Mouse (Mus musculus) lung, postnatal 0 days (tissue): Measurements from ENCODE around the gene Ercc6l2. TPM values are rescaled to one million over a fixed set of nuclear protein-coding genes. Genes with fewer than 3 reads are reported as not detected.
A peak's percentile ranks its signal among the peaks of the same experiment; 100 is the strongest.

ENCODE experiments used
- ATAC-seq: fragments of 200-750 bp; cut with Nextera tagmentation; 2 replicates; pipeline ENCODE4 v1.8.0; 2017; ENCODE audit warnings: moderate library complexity
- DNase-seq: peaks from one replicate; pipeline ENCODE4 v3.0.0-alpha.2; 2016; ENCODE audit warnings: low spot score
- H3K27ac ChIP-seq: fragments of 300-500 bp; sonication (generic); 2 replicates; pipeline ENCODE4 v1.5.1; 2014; ENCODE audit warnings: antibody characterized with exemption, mild to moderate bottlenecking, low read length, mixed read lengths
- H3K27me3 ChIP-seq: fragments of 300-500 bp; sonication (generic); replicated peaks from 2 replicates; pipeline ENCODE4 v1.6.1; 2014; ENCODE audit warnings: low read length, mixed read lengths; ENCODE audit not compliant: insufficient read depth
- H3K36me3 ChIP-seq: fragments of 300-500 bp; sonication (generic); 2 replicates; pipeline ENCODE4 v1.6.1; 2014; ENCODE audit warnings: low read length, mixed read lengths; ENCODE audit not compliant: insufficient read depth
- H3K4me1 ChIP-seq: fragments of 300-500 bp; sonication (generic); 2 replicates; pipeline ENCODE4 v1.6.1; 2014; ENCODE audit warnings: antibody characterized with exemption, low read depth, low read length, mixed read lengths; ENCODE audit not compliant: insufficient read depth
- H3K4me2 ChIP-seq: fragments of 300-500 bp; sonication (generic); replicated peaks from 2 replicates; pipeline ENCODE4 v1.6.1; 2014; ENCODE audit warnings: low read depth, mild to moderate bottlenecking, low read length, moderate library complexity, mixed read lengths
- H3K4me3 ChIP-seq: fragments of 300-500 bp; sonication (generic); 2 replicates; pipeline ENCODE4 v1.5.1; 2014; ENCODE audit warnings: low read depth, low read length
- H3K9ac ChIP-seq: fragments of 300-500 bp; sonication (generic); replicated peaks from 2 replicates; pipeline ENCODE4 v1.6.1; 2014; ENCODE audit warnings: low read depth, mild to moderate bottlenecking
- H3K9me3 ChIP-seq: fragments of 300-500 bp; sonication (generic); 2 replicates; pipeline ENCODE4 v1.6.1; 2016; ENCODE audit warnings: low read length, mixed read lengths
- CTCF ChIP-seq: IDR thresholded peaks from 2 replicates; pipeline ENCODE4 v1.5.1; 2016; ENCODE audit warnings: antibody characterized with exemption, mild to moderate bottlenecking
- EP300 ChIP-seq: IDR thresholded peaks from 2 replicates; pipeline ENCODE4 v1.6.1; 2016; ENCODE audit warnings: antibody characterized with exemption, mild to moderate bottlenecking, control low read depth
- WGBS: fragments of 180-500 bp; shearing (Covaris S2); extraction: QIAGEN DNeasy Blood & Tissue Kit; methylation state at CpG from one replicate; pipeline ENCODE4 v1.1.7; 2014; 5-methylcytosine and 5-hydroxymethylcytosine counted together
- polyA plus RNA-seq: library from polyadenylated mRNA; unstranded; fragments of >200 nt; fragmentation: Nextera tagmentation; extraction: Ambion mirVana; gene quantifications from 2 replicates; pipeline ENCODE4 v1.2.1, GENCODE M21; 2015

Gene Ercc6l2
- polyA plus RNA-seq, 1 experiment from 2014 or later: 11.1 TPM

- Histone ChIP-seq H3K9me3 (no peaks in the 10 kb centered on the region), H3K4me2 (peak overlapping the region; percentile 69), H3K4me1 (peaks cover 11% of the 10 kb centered on the region; the same call in 1 of the 2 replicates), H3K9ac (peak overlapping the region; percentile 1; the same call in 1 of the 2 replicates), H3K27ac (no peak overlapping the region), H3K27me3 (no peaks in the 10 kb centered on the region), H3K36me3 (no peaks in the 10 kb centered on the region), H3K4me3 (peak overlapping the region; percentile 29)
- peak; percentile 76 for DNase-seq
- peak; percentile 61 for ATAC-seq
- WGBS: 4% methylated on average over 17 of the region's 17 CpGs
- TF ChIP-seq EP300: no peak
- TF ChIP-seq CTCF: peak; percentile 67
Measured at GRCm38 (mm10) chr13:63901303-63901713, 86.3 kb downstream of the Ercc6l2 start.

GRCm38 (mm10) chr13:63901714-63902597 lies 86.9 kb downstream of the Ercc6l2 start:
- Histone ChIP-seq H3K36me3 (no peaks in the 10 kb centered on the region), H3K4me3 (peak overlapping the region; percentile 29)
- peak; percentile 48 for DNase-seq

GRCm38 (mm10) chr13:63906516-63906915 lies 91.5 kb downstream of the Ercc6l2 start:
- Histone ChIP-seq H3K9ac (no peak overlapping the region), H3K4me1 (peaks cover 10% of the 10 kb centered on the region; the same call in 1 of the 2 replicates), H3K27me3 (no peaks in the 10 kb centered on the region), H3K9me3 (no peaks in the 10 kb centered on the region), H3K36me3 (no peaks in the 10 kb centered on the region), H3K4me3 (no peak overlapping the region), H3K27ac (no peak overlapping the region), H3K4me2 (no peak overlapping the region)
- ATAC-seq (peak; percentile 88), DNase-seq (peak; percentile 80)
- 48% methylated on average over 4 of the region's 4 CpGs for WGBS
- TF ChIP-seq EP300 (no peak), CTCF (no peak)

More at GRCm38 (mm10) chr13:63901714-63902597, 86.9 kb downstream of the Ercc6l2 start:
- TF ChIP-seq CTCF: no peak
- H3K27me3 ChIP-seq: no peaks in the 10 kb centered on the region
- peak overlapping the region; percentile 1; the same call in 1 of the 2 replicates for H3K9ac ChIP-seq
- H3K4me2 ChIP-seq: peak overlapping the region; percentile 69
- 13% methylated on average over 28 of the region's 28 CpGs for WGBS
- ATAC-seq: peak; percentile 57
- no peak overlapping the region for H3K27ac ChIP-seq
- no peaks in the 10 kb centered on the region for H3K9me3 ChIP-seq
- H3K4me1 ChIP-seq: peaks cover 15% of the 10 kb centered on the region; the same call in 1 of the 2 replicates

- Histone ChIP-seq H3K9me3 (no peaks in the 10 kb centered on the region), H3K4me1 (0 out of 2 replicates have a peak, but pooled peaks cover 5% of the 10 kb centered on the region), H3K27me3 (no peaks in the 10 kb centered on the region), H3K27ac (no peak overlapping the region), H3K9ac (no peak overlapping the region), H3K4me2 (no peak overlapping the region), H3K36me3 (no peaks in the 10 kb centered on the region), H3K4me3 (no peak overlapping the region)
- ATAC-seq (no peak), DNase-seq (no peak)
- WGBS: 54% methylated on average over 4 of the region's 4 CpGs
- no peak for TF ChIP-seq EP300
- peak; percentile 29 for TF ChIP-seq CTCF
Measured at GRCm38 (mm10) chr13:63907437-63907836, 92.4 kb downstream of the Ercc6l2 start.

- Histone ChIP-seq H3K9ac (no peak overlapping the region), H3K27ac (no peak overlapping the region), H3K9me3 (no peaks in the 10 kb centered on the region), H3K27me3 (no peaks in the 10 kb centered on the region), H3K4me2 (no peak overlapping the region), H3K4me3 (no peak overlapping the region), H3K36me3 (no peaks in the 10 kb centered on the region), H3K4me1 (peaks cover 5% of the 10 kb centered on the region; the same call in 1 of the 2 replicates)
- ATAC-seq (no peak; the same call in 1 of the 2 replicates), DNase-seq (peak; percentile 40)
- WGBS: 37% methylated on average over 5 of the region's 5 CpGs
- no peak for TF ChIP-seq CTCF
- TF ChIP-seq EP300: no peak
Measured at GRCm38 (mm10) chr13:63910141-63910804, 95.2 kb downstream of the Ercc6l2 start.

- Histone ChIP-seq H3K27ac (no peak overlapping the region), H3K9ac (no peak overlapping the region), H3K27me3 (no peaks in the 10 kb centered on the region), H3K4me2 (no peak overlapping the region), H3K4me3 (no peak overlapping the region), H3K4me1 (peaks cover 10% of the 10 kb centered on the region; the same call in 1 of the 2 replicates), H3K36me3 (no peaks in the 10 kb centered on the region), H3K9me3 (no peaks in the 10 kb centered on the region)
- TF ChIP-seq EP300 (no peak), CTCF (no peak)
- DNase-seq (no peak), ATAC-seq (no peak)
- 40% methylated on average over 3 of the region's 3 CpGs for WGBS
Measured at GRCm38 (mm10) chr13:63911617-63912016, 96.6 kb downstream of the Ercc6l2 start.
